Mouse (Mus musculus) stomach, postnatal 0 days (tissue): ENCODE measurements at regions not wholly inside any gene's neighbourhood (a gene's known extent, or its start where the extent isn't known, plus 50 kb on each side); places are given as distances from the start of the nearest gene placed in this dataset.
A peak's percentile ranks its signal among the peaks of the same experiment; 100 is the strongest.
"Not testable (repeated sequence)": the region's sequence is repeated elsewhere in the genome, so short reads cannot be mapped to it uniquely, and the experiment has no call there.

Experiments used
- ATAC-seq: fragments of 200-750 bp; cut with Nextera tagmentation; 2 replicates; pipeline ENCODE4 v1.8.0; 2017; ENCODE audit not compliant: low FRiP score, low TSS enrichment
- DNase-seq: peaks from one replicate; pipeline ENCODE4 v3.0.0-alpha.2; 2016; ENCODE audit warnings: low spot score
- H3K27ac ChIP-seq: fragments of 300-500 bp; sonication (generic); replicated peaks from 2 replicates; pipeline ENCODE4 v1.5.1; 2014; ENCODE audit warnings: mild to moderate bottlenecking, control low read depth
- H3K27me3 ChIP-seq: fragments of 300-500 bp; sonication (generic); 2 replicates; pipeline ENCODE4 v1.6.1; 2014; ENCODE audit warnings: low read length; ENCODE audit not compliant: control insufficient read depth, insufficient read depth
- H3K36me3 ChIP-seq: fragments of 300-500 bp; sonication (generic); 2 replicates; pipeline ENCODE4 v1.6.1; 2014; ENCODE audit warnings: low read length, mixed read lengths; ENCODE audit not compliant: control insufficient read depth, insufficient read depth
- H3K4me1 ChIP-seq: fragments of 300-500 bp; sonication (generic); replicated peaks from 2 replicates; pipeline ENCODE4 v1.6.1; 2014; ENCODE audit warnings: antibody characterized with exemption; ENCODE audit not compliant: control insufficient read depth, insufficient read depth
- H3K4me2 ChIP-seq: fragments of 300-500 bp; sonication (generic); replicated peaks from 2 replicates; pipeline ENCODE4 v1.6.1; 2014; ENCODE audit warnings: low read depth, mild to moderate bottlenecking, control low read depth, moderate library complexity
- H3K4me3 ChIP-seq: fragments of 300-500 bp; sonication (generic); 2 replicates; pipeline ENCODE4 v1.5.1; 2014; ENCODE audit warnings: low read depth, low read length, control low read depth
- H3K9ac ChIP-seq: fragments of 300-500 bp; sonication (generic); 2 replicates; pipeline ENCODE4 v1.6.1; 2014; ENCODE audit warnings: mild to moderate bottlenecking, low read length, control low read depth, mixed read lengths
- H3K9me3 ChIP-seq: fragments of 300-500 bp; sonication (generic); 2 replicates; pipeline ENCODE4 v1.6.1; 2016; ENCODE audit warnings: low read length; ENCODE audit not compliant: control insufficient read depth
- CTCF ChIP-seq: IDR thresholded peaks from 2 replicates; pipeline ENCODE4 v1.5.1; 2016; ENCODE audit warnings: antibody characterized with exemption, low read depth, mild to moderate bottlenecking, moderate library complexity
- EP300 ChIP-seq: optimal IDR thresholded peaks from 2 replicates; pipeline ENCODE3; 2016; ENCODE audit warnings: antibody characterized with exemption
- WGBS: fragments of 180-500 bp; shearing (Covaris S2); extraction: QIAGEN DNeasy Blood & Tissue Kit; methylation state at CpG from one replicate; pipeline ENCODE4 v1.1.7; 2014; 5-methylcytosine and 5-hydroxymethylcytosine counted together

- H3K4me1 ChIP-seq = no peaks in the 10 kb centered on the region
- no peak overlapping the region for H3K4me3 ChIP-seq
- H3K4me2 ChIP-seq = no peak overlapping the region
- no peak overlapping the region for H3K27ac ChIP-seq
- no peak for TF ChIP-seq EP300
- TF ChIP-seq CTCF = no peak
- H3K36me3 ChIP-seq = no peaks in the 10 kb centered on the region
- no peak overlapping the region for H3K9ac ChIP-seq
- no peaks in the 10 kb centered on the region for H3K27me3 ChIP-seq
- no peak for ATAC-seq
- no peaks in the 10 kb centered on the region for H3K9me3 ChIP-seq
- DNase-seq = no peak
Measured at GRCm38 (mm10) chr3:16533643-16534042, 527.4 kb upstream of the Gm5150 start.

DNA sequence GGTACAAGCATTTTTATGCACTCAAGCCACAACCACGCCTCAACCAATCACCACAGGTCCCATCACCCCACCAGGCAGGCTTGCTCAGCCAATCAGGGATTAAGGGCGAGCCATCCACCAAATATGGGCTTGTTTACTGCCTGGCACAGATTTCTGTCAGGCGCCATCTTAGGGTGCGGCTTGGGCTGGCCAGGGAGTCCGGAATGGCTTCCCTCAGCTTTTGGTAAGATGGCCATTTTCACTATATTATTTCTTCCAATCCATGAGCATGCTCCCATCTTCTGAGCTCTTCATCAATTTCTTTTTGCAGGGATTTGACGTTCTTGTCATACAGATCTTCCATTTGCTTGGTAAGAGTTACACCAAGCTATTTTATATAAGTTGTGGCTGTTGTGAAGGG, 521.3 kb upstream of the Gm5150 start:
- H3K4me1 ChIP-seq, H3K4me3 ChIP-seq, H3K4me2 ChIP-seq, ATAC-seq, H3K9ac ChIP-seq, H3K9me3 ChIP-seq, H3K27ac ChIP-seq, H3K27me3 ChIP-seq, H3K36me3 ChIP-seq, DNase-seq: not testable (repeated sequence)
- WGBS = 76% methylated on average over 6 of the region's 6 CpGs

GRCm38 (mm10) chr3:16488431-16488830, 482.2 kb upstream of the Gm5150 start:
- DNase-seq, H3K27ac ChIP-seq, H3K9ac ChIP-seq, H3K4me3 ChIP-seq, H3K36me3 ChIP-seq, H3K4me1 ChIP-seq, ATAC-seq, H3K27me3 ChIP-seq, H3K4me2 ChIP-seq, H3K9me3 ChIP-seq: not testable (repeated sequence)
- 74% methylated on average over 3 of the region's 3 CpGs for WGBS

DNA sequence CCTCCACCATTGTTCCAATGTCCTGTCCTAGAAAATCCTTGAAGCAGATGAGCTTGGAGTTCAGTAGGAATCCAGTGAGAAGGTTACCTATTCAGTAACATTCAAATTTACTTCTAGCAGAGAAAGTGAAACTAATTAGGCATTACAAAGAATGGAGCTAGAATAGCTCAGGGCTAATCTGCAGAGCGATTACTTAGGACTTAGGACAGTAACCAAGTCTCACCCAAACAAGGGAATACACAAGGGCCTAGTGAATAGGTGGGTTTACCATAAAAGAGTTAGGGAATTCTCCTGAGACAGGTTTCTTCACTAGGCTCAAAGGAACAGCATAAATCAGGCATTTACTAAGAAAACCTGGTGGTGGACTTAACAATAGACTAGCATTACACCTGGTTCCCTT, 476.5 kb upstream of the Gm5150 start:
- no peak overlapping the region for H3K4me2 ChIP-seq
- WGBS = 72% methylated on average over 1 of the region's 1 CpGs
- H3K4me3 ChIP-seq = no peak overlapping the region
- no peaks in the 10 kb centered on the region for H3K9me3 ChIP-seq
- H3K36me3 ChIP-seq = no peaks in the 10 kb centered on the region
- H3K27ac ChIP-seq = no peak overlapping the region
- no peak for DNase-seq
- H3K4me1 ChIP-seq = no peaks in the 10 kb centered on the region
- no peak overlapping the region for H3K9ac ChIP-seq
- TF ChIP-seq CTCF = no peak
- H3K27me3 ChIP-seq = no peaks in the 10 kb centered on the region
- no peak for ATAC-seq

DNA sequence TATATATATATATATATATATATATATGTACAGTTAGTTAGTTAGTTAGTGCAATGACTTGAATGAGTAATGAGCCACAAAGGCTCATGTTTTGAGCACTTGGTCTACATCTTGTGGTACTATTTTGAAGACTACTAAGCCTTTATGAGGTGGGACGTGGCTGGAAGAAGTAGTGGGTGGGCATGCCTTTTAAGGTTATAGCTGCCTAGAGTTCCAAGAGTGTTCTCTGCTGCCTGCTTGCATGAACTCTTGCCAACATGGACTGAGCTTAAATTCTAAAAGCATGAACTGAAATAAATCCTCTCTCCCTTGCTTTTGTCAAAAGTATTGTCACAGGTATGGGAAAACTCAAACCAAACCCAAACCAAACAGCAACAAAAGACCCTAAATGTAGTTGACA, 465.1 kb upstream of the Gm5150 start:
- Histone ChIP-seq H3K27ac (no peak overlapping the region), H3K9me3 (no peaks in the 10 kb centered on the region), H3K4me1 (no peaks in the 10 kb centered on the region), H3K9ac (no peak overlapping the region), H3K36me3 (no peaks in the 10 kb centered on the region), H3K27me3 (no peaks in the 10 kb centered on the region), H3K4me3 (no peak overlapping the region), H3K4me2 (no peak overlapping the region)
- DNase-seq (no peak), ATAC-seq (no peak)
- TF ChIP-seq CTCF = no peak
- no peak for TF ChIP-seq EP300
- WGBS = 60% methylated on average over 1 of the region's 1 CpGs

DNA sequence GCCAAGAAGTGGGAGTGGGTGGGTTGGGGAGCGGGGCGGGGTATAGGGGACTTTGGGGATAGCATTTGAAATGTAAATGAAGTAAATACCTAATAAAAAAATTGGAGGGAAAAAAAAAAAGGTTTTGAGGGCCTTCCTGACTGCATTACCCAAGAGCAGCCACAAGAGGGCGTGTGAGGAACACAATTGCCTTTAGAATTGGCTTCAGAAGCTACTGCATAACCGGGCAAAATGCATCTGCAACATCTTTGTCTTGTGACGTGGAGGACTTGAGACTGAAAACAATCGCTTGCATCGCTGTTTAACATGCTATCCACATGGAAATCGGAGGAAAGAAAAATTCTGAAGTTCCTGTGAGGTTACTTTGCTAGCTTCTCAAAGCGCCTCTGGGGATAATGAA, 460.2 kb upstream of the Gm5150 start:
- Histone ChIP-seq H3K9ac (no peak overlapping the region), H3K27me3 (no peaks in the 10 kb centered on the region), H3K4me3 (no peak overlapping the region), H3K4me1 (no peaks in the 10 kb centered on the region), H3K4me2 (no peak overlapping the region), H3K36me3 (no peaks in the 10 kb centered on the region), H3K27ac (no peak overlapping the region), H3K9me3 (no peaks in the 10 kb centered on the region)
- 14% methylated on average over 9 of the region's 9 CpGs for WGBS
- TF ChIP-seq EP300 (no peak), CTCF (peak; percentile 78)
- DNase-seq = peak; percentile 37
- no peak for ATAC-seq

DNA sequence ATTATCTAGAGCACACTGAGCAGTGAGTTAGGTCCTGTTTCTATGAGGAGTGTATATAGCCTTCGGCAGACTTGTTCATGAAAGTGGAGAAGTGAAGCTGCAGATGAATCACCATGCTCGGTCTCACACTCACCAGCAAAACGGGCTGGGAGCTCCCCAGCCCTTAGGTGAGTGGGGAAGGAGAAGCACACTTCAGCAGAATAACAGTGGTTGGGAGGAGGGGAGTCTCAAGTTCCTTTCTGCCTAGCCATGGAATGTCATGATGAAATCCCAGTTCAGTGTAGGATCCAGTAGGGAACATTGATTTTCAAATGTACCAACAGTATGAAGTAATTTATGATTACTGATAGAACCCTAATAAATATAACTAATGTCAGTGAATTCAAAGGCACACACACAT, 459.1 kb upstream of the Gm5150 start:
- Histone ChIP-seq H3K9me3 (no peaks in the 10 kb centered on the region), H3K4me3 (no peak overlapping the region), H3K4me2 (no peak overlapping the region), H3K36me3 (no peaks in the 10 kb centered on the region), H3K9ac (no peak overlapping the region), H3K27me3 (no peaks in the 10 kb centered on the region), H3K4me1 (no peaks in the 10 kb centered on the region), H3K27ac (no peak overlapping the region)
- no peak for TF ChIP-seq EP300
- TF ChIP-seq CTCF = no peak
- DNase-seq (no peak), ATAC-seq (no peak)
- WGBS = 58% methylated on average over 3 of the region's 3 CpGs
